Mouse (Mus musculus) left cerebral cortex, adult 2 months (tissue): ENCODE results near the gene Mturn. TPM values are rescaled to one million over a fixed set of nuclear protein-coding genes. Genes with fewer than 3 reads are reported as not detected.

Source experiments
- DNase-seq, 2 experiments: peaks; one replicate each; pipeline ENCODE4 v3.0.0; 2021 to 2022; ENCODE audit warnings: low spot score in 2 of 2, mixed read lengths in 1 of 2; ENCODE audit errors: extremely low spot score in 1 of 2
- H3K27ac ChIP-seq: fragments of 200-600 bp; 2 replicates; pipeline ENCODE4 v1.8.1; 2022
- H3K4me3 ChIP-seq: fragments of 200-600 bp; 2 replicates; pipeline ENCODE4 v1.8.1; 2022
- CTCF ChIP-seq: fragments of 200-600 bp; IDR thresholded peaks from 2 replicates; pipeline ENCODE4 v1.8.1; 2022; ENCODE audit warnings: antibody characterized with exemption, mild to moderate bottlenecking, moderate library complexity
- intact Hi-C: fragments of 180-260 bp; cut with DNase I; formaldehyde crosslinking; loops from one replicate; pipeline ENCODE4 v1.15.1; 2025
- total RNA-seq, 2 experiments: library from RNA; stranded (reverse); gene quantifications; 2 replicates each; pipeline ENCODE4 v1.2.3; 2021

The Mturn gene
- total RNA-seq, 2 experiments from 2014 or later = 98.5 to 99.6 TPM

DNA sequence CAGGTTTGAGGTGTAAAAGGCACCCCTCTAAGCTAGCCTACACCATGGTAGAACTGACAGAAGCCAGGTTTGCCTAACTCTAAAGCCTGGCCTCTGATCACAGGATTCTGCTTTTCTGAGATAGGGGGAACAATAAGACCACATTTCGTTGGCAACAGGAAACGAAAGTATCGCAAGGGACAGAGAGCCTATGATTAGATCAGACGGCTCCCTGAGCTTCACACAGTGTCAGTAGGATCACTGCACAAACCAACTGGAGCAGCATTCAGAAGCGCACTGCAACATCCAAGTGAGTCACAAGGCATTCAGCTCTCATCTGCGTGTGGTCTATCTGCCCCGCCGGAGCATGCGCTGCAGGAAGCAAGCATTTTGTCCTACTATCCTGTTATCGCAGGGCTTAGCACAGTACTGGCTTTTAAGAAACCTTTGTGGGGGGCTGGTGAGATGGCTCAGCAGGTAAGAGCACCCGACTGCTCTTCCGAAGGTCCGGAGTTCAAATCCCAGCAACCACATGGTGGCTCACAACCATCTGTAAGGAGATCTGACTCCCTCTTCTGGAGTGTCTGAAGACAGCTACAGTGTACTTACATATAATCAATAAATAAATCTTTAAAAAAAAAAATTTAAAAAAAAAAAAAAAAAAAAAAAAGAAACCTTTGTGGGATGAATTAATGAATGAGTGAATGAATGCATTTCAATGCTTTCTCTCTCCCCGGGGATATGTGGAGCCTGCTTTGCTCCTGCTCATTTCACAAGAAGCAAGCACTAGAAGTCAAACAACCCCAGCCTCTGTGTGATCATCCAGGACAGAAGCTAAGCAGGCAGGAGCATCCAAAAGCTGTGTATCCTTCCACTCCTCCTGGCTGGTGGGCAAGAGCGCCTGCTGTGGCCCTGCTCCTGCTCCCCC lies 37.6 kb downstream of the Mturn start:
- no peak overlapping the region for H3K4me3 ChIP-seq
- no peak for TF ChIP-seq CTCF
- DNase-seq = no peak
- H3K27ac ChIP-seq = no peak overlapping the region
- intact Hi-C loops = no loop called here

GRCm38 (mm10) chr6:54719686-54720310 lies 38.4 kb downstream of the Mturn start:
- no peak for TF ChIP-seq CTCF
- Histone ChIP-seq H3K4me3 (no peak overlapping the region), H3K27ac (no peak overlapping the region)
- intact Hi-C loops = no loop called here
- DNase-seq = no peak

- intact Hi-C loops = no loop called here
- Histone ChIP-seq H3K4me3 (no peak overlapping the region), H3K27ac (no peak overlapping the region)
- no peak for DNase-seq
- no peak for TF ChIP-seq CTCF
These were observed 39.3 kb downstream of the Mturn start for GRCm38 (mm10) chr6:54720512-54721251.

- intact Hi-C loops = no loop called here
- Histone ChIP-seq H3K4me3 (no peak overlapping the region), H3K27ac (no peak overlapping the region)
- no peak for DNase-seq
- TF ChIP-seq CTCF = no peak
These were observed 39.8 kb downstream of the Mturn start for GRCm38 (mm10) chr6:54721252-54721635.

DNA sequence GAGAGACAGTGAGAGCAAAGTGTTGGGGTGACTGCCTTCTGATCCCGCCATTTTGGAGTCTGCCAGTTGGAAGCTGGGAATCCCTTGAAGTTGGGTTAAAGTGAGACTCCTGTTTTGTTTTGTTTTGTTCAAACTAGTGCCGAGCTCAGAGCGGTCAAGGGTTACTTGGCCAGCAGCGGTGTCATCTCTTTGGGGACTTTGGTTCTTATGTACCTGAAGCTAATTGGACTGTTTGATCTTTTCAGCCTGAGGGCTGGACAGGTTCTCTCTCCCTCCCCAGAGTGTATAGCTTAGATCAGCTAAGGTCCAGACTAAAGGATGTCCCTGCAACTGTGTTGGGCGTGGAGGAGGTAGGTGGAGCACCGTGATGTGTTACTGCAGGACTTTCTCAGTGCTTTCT lies 44.9 kb downstream of the Mturn start:
- no peak overlapping the region for H3K27ac ChIP-seq
- H3K4me3 ChIP-seq = no peak overlapping the region
- TF ChIP-seq CTCF = no peak
- intact Hi-C loops = no loop called here
- DNase-seq = no peak

- DNase-seq = no peak
- Histone ChIP-seq H3K27ac (no peak overlapping the region), H3K4me3 (no peak overlapping the region)
- no peak for TF ChIP-seq CTCF
- intact Hi-C loops = no loop called here
These were observed 45.4 kb downstream of the Mturn start for GRCm38 (mm10) chr6:54726796-54727195.

DNA sequence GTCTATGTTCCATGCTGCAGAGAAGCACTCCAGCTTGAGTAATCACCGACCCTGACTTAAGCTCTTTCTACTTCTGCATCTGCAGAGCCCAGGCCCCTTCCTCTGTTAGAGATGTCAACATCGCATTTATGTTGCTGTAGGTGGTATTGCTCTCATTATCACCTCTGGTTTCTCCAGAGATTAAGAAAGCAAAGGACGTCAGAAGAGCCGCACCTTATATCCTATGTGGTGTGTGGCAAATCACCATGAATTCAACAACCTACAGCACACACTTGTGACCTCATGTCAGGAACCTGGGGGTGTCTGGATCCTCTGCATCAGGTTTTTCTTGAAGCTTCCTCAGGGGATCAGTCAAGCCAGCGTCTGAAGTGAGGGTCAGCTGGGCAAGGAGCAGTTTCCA lies 46.0 kb downstream of the Mturn start:
- Histone ChIP-seq H3K27ac (no peak overlapping the region), H3K4me3 (no peak overlapping the region)
- no peak for DNase-seq
- intact Hi-C loops = no loop called here
- no peak for TF ChIP-seq CTCF

GRCm38 (mm10) chr6:54729451-54730105 lies 48.2 kb downstream of the Mturn start:
- Histone ChIP-seq H3K27ac (no peak overlapping the region), H3K4me3 (no peak overlapping the region)
- intact Hi-C loops = no loop called here
- no peak for TF ChIP-seq CTCF
- DNase-seq = no peak

DNA sequence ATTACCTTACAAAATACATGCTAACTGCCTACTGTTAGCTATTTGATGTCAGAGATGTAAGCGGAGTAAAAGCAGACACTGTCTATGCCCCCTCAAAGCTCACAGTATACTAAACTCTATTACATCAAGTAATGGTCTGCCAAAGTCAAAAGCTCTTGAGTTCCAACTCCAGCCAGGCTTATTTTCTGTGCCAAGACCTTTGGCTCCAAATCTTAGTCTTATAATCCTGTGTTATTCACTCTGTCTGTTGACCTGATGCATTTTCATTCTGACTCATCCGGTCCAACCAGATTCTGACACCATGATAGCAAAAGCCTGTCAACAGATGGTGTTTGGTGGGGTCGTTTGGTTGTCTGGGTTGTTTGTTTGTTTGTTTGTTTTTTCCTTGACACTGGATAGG lies 50.3 kb downstream of the Mturn start:
- Histone ChIP-seq H3K4me3 (no peak overlapping the region), H3K27ac (no peak overlapping the region)
- no peak for TF ChIP-seq CTCF
- DNase-seq = no peak
- intact Hi-C loops = no loop called here

GRCm38 (mm10) chr6:54732721-54733120 lies 51.3 kb downstream of the Mturn start:
- TF ChIP-seq CTCF = no peak
- DNase-seq = no peak
- intact Hi-C loops = no loop called here
- Histone ChIP-seq H3K4me3 (no peak overlapping the region), H3K27ac (no peak overlapping the region)

- H3K27ac ChIP-seq = no peak overlapping the region
- H3K4me3 ChIP-seq = no peak overlapping the region
- DNase-seq = no peak
- intact Hi-C loops = no loop called here
- no peak for TF ChIP-seq CTCF
These were observed 54.7 kb downstream of the Mturn start for GRCm38 (mm10) chr6:54736126-54736525.

GRCm38 (mm10) chr6:54737255-54737654 lies 55.8 kb downstream of the Mturn start:
- intact Hi-C loops = no loop called here
- Histone ChIP-seq H3K27ac (no peak overlapping the region), H3K4me3 (no peak overlapping the region)
- no peak for DNase-seq
- TF ChIP-seq CTCF = no peak
